Mouse (Mus musculus): ENCODE results near the gene Tet2. TPM values are rescaled to one million over a fixed set of nuclear protein-coding genes. Genes with fewer than 3 reads are reported as not detected.

The Tet2 gene
- polyA plus RNA-seq (2015; fragmentation: Illumina TruSeq; extraction: RNeasy Lipid Tissue Mini Kit (QIAGEN cat#74804); ENCODE audit: insufficient read depth, low replicate concordance): 38.3 TPM

DNA sequence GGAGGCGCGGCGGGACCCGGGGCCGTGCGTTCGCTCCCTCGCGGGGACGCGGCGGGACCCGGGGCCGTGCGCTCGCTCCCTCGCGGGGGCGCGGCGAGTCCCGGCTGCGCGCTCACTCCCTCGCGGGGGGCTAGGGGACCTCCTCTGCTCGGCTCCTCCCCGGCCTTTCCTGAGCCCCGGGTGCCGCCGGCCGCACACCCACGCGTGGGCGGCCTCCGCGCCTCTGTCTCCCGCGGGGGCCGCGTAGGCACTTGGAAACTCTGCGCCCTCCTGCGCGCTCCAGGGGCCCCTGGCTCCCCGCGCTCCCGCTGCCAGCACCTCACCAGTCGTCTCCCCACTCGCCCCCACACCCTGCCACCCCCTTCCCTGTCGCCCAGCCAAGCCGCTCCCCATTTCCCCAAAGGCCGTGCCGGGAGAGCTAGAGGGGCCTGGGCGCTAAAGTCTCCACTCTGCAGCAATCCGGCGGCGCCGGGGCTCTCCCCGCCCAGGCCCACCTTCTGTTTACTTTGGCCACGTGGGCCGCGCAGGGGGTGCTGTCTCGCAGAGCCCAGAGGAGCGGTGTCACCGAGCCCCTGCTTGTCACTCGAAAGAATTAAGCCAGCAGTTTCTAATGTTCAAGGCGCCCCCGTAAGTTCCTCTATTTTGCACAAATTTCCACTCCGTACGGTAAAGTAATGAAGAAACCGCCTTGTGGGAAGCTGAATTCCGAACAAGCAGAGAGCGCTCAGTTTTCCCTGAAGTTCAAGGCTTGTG is at the start of gene Tet2:
TSS of gene Tet2 (minus strand) at position 589 of the 753 bp plus-strand sequence.

Other genes with a start within 250 kb of the Tet2 start
- 42.1 TPM for gene Ppa2, start 235.0 kb downstream of the Tet2 start, polyA plus RNA-seq (2015; fragmentation: Illumina TruSeq; extraction: RNeasy Lipid Tissue Mini Kit (QIAGEN cat#74804); ENCODE audit: insufficient read depth, low replicate concordance)